Mouse (Mus musculus) cerebellum, adult (tissue): ENCODE data around the gene Dab1.

Source experiments
- ATAC-seq: cut with Nextera tagmentation; 2 replicates; pipeline ENCODE4 v1.9.2; 2017; ENCODE audit warnings: mild to moderate bottlenecking, moderate library complexity, mixed read lengths; ENCODE audit not compliant: insufficient number of reproducible peaks, low FRiP score, low TSS enrichment

The Dab1 gene

GRCm38 (mm10) chr4:103796416-103796815, 177.3 kb downstream of the Dab1 start:
- ATAC-seq, result no peak

GRCm38 (mm10) chr4:103802439-103802838, 183.3 kb downstream of the Dab1 start:
- ATAC-seq, result no peak

DNA sequence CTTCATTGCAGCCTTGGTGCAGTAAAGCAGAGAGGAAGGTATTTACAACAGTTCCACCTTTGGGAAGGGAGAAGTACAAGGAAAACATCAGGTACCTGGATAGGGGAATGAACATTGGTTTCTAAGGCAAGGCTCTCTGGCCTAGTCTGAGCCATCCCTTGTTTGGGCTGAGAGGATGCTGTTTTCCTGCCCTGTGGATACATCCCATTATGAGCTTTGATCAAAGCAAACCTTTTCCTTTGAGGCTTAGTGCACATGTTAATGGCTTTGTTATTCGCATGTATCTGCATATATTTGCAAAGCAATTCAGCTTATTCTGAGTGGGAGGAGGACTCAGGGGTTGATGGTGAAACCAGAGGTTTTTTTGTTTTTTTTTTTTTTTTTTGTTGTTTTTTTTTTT, 185.3 kb downstream of the Dab1 start:
- no peak for ATAC-seq

GRCm38 (mm10) chr4:103822669-103823068, 203.5 kb downstream of the Dab1 start:
- ATAC-seq, result peak; percentile 48; the same call in 1 of the 2 replicates

- no peak for ATAC-seq
Measured at GRCm38 (mm10) chr4:103838377-103838776, 219.2 kb downstream of the Dab1 start.

- ATAC-seq, result no peak
Measured at GRCm38 (mm10) chr4:103839541-103839940, 220.4 kb downstream of the Dab1 start.

- no peak for ATAC-seq
Measured at GRCm38 (mm10) chr4:103841126-103841525, 222.0 kb downstream of the Dab1 start.

GRCm38 (mm10) chr4:103844635-103845034, 225.5 kb downstream of the Dab1 start:
- ATAC-seq, result no peak

- ATAC-seq, result no peak
Measured at GRCm38 (mm10) chr4:103857173-103857572, 238.0 kb downstream of the Dab1 start.

- no peak for ATAC-seq
Measured at GRCm38 (mm10) chr4:103875564-103875963, 256.4 kb downstream of the Dab1 start.

GRCm38 (mm10) chr4:103878841-103879240, 259.7 kb downstream of the Dab1 start:
- ATAC-seq, result no peak

GRCm38 (mm10) chr4:103881641-103882040, 262.5 kb downstream of the Dab1 start:
- peak; percentile 96 for ATAC-seq

DNA sequence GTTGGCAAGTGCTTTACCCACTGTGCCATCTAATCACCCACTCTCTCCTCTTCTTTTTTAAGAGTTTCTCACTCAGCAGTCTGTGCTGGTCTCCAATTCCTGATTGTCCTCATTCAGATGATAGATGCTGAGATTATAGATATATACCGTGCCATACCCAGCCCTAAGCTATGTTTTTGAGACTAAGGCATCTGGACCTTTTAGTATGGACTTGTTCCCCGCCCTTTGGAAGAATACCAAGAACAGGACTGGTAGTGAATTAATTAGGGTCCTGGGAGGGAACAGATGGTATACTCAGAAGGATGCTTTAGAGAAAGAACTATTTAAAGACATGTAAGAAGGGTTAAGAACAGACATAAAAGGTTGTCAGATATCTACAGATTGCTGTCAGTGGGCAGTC, 268.9 kb downstream of the Dab1 start:
- ATAC-seq, result no peak

DNA sequence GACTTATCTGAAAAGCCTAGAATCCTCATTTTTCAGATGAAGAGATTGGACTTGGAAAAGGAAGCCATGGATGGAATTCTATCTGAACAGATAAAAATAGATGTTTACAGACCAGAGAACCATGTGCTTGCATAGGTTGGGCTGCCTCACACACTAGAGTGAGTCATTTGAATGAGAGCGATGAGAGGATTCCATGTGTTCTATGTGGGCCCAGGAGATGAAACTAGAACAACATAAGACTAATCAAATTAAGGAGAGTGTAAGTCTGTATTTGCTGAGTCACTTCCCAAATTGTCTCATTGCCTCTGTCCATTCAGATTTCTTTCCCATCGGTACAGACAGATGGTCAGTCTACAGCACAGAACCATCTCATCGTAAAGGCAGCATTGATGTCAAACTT, 270.0 kb downstream of the Dab1 start:
- no peak for ATAC-seq

DNA sequence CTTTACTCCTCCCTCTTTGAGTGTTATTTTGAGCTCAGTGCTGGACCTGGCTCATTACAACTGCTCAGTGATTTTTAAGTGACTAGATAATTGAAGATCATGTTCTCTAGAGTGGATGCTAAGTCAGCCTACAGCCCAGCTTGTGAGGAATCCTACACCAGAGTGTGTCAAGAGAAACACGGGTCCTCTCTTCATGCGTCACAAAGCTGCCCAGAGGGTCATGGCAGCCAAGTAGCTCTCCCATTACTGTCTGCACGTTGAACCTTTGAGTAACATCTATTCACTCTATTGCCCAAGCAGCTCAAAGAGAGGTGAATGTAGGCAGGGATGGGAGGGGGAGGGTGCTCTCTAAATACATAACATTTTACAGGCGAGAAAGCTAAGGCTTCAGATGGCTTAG, 277.6 kb downstream of the Dab1 start:
- ATAC-seq, result no peak

GRCm38 (mm10) chr4:103897702-103898101, 278.5 kb downstream of the Dab1 start:
- no peak for ATAC-seq

DNA sequence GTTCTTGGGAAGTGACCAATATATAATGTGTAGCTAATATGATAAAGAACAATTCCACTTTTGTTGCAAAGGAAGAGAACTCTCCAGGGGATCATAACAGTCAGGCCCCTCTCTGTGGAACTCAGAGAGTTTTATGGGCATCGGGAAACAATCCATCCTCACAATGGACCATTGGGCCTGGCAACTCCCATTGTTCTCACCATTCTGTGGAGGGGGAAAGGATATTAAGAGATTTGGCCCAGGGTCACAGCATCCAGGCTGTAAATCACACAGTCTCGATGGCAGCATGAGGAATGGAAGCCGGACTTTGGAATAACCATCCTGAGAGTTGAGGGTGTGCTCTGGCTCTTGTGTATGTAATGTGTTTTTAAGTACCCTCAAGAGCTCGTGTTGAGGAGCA, 292.3 kb downstream of the Dab1 start:
- ATAC-seq, result no peak

DNA sequence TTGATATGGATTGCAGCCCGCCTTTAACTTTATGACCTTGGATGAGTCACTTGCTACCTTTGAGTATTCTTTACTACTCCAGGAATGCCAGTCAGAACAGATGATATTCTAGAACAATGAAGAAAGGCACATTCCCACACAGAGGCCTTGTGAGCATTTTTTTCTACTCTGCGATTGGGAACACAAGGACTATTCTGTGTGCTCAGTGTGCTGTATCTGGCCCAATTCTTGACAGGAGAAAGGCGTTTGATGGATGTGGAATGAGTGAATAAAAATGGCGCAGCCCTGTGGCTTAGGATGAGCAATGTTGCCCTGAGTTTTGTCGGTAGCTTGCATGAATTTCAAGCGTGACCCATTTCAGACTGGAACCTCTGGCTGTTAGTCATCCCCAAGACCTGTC, 292.9 kb downstream of the Dab1 start:
- ATAC-seq, result no peak

GRCm38 (mm10) chr4:103922431-103922931, 303.3 kb downstream of the Dab1 start:
- peak; percentile 64; the same call in 1 of the 2 replicates for ATAC-seq

- no peak for ATAC-seq
Measured at GRCm38 (mm10) chr4:103926682-103927081, 307.5 kb downstream of the Dab1 start.

DNA sequence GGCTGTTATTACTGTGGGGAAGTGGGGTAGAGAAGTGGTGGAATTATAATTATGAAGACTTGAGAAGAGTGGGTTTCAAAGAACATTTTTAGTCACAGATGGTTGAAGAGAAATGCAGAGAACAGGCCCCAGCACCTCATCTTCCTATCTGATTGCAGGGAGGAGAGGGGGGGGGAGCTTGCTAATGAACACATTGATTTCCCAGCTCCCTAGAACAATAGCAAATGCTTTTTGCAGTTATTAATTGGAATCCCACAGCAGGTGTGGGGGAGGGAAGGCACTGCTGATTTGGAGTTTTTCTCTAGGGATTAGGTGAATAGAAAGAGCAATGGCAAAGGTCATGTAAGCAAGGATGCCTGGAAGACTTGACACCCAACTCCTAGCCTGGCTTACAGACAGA, 310.5 kb downstream of the Dab1 start:
- ATAC-seq, result no peak

GRCm38 (mm10) chr4:103934364-103934763, 315.2 kb downstream of the Dab1 start:
- no peak for ATAC-seq

GRCm38 (mm10) chr4:103948255-103948654, 329.1 kb downstream of the Dab1 start:
- ATAC-seq, result no peak
